Mouse (Mus musculus) stomach, embryonic 15.5 days (tissue): ENCODE results near the gene Slc35d2. TPM values are rescaled to one million over a fixed set of nuclear protein-coding genes. Genes with fewer than 3 reads are reported as not detected.

ENCODE experiments used
- ATAC-seq: fragments of 200-750 bp; cut with Nextera tagmentation; 2 replicates; pipeline ENCODE4 v1.8.0; 2017; ENCODE audit warnings: low read depth, moderate number of reproducible peaks, moderate TSS enrichment; ENCODE audit not compliant: insufficient read depth, low FRiP score
- H3K27ac ChIP-seq: fragments of 300-500 bp; sonication (generic); 2 replicates; pipeline ENCODE4 v1.5.1; 2015; ENCODE audit warnings: mild to moderate bottlenecking, inconsistent platforms
- H3K27me3 ChIP-seq: fragments of 300-500 bp; sonication (generic); replicated peaks from 2 replicates; pipeline ENCODE4 v1.6.1; 2015; ENCODE audit warnings: inconsistent platforms
- H3K36me3 ChIP-seq: fragments of 300-500 bp; sonication (generic); 2 replicates; pipeline ENCODE4 v1.6.1; 2015; ENCODE audit warnings: inconsistent platforms
- H3K4me1 ChIP-seq: fragments of 300-500 bp; sonication (generic); 2 replicates; pipeline ENCODE4 v1.6.1; 2015; ENCODE audit warnings: inconsistent platforms
- H3K4me2 ChIP-seq: fragments of 300-500 bp; sonication (generic); 2 replicates; pipeline ENCODE4 v1.6.1; 2015; ENCODE audit warnings: mild to moderate bottlenecking, inconsistent platforms
- H3K4me3 ChIP-seq: fragments of 300-500 bp; sonication (generic); replicated peaks from 2 replicates; pipeline ENCODE4 v1.5.1; 2015; ENCODE audit warnings: inconsistent platforms
- H3K9ac ChIP-seq: fragments of 300-500 bp; sonication (generic); 2 replicates; pipeline ENCODE4 v1.6.1; 2015; ENCODE audit warnings: inconsistent platforms
- H3K9me3 ChIP-seq: fragments of 300-500 bp; sonication (generic); 2 replicates; pipeline ENCODE4 v1.6.1; 2016; ENCODE audit warnings: inconsistent platforms
- WGBS: fragments of 180-500 bp; shearing (Covaris S2); methylation state at CpG from one replicate; pipeline ENCODE4 v1.1.7; 2015; 5-methylcytosine and 5-hydroxymethylcytosine counted together
- polyA plus RNA-seq: library from polyadenylated mRNA; unstranded; fragments of >200 nt; fragmentation: Nextera tagmentation; extraction: Ambion mirVana; gene quantifications from 2 replicates; pipeline ENCODE4 v1.2.1, GENCODE M21; 2015

The Slc35d2 gene
- 4.6 and 5.4 TPM in 2 replicates for polyA plus RNA-seq

DNA sequence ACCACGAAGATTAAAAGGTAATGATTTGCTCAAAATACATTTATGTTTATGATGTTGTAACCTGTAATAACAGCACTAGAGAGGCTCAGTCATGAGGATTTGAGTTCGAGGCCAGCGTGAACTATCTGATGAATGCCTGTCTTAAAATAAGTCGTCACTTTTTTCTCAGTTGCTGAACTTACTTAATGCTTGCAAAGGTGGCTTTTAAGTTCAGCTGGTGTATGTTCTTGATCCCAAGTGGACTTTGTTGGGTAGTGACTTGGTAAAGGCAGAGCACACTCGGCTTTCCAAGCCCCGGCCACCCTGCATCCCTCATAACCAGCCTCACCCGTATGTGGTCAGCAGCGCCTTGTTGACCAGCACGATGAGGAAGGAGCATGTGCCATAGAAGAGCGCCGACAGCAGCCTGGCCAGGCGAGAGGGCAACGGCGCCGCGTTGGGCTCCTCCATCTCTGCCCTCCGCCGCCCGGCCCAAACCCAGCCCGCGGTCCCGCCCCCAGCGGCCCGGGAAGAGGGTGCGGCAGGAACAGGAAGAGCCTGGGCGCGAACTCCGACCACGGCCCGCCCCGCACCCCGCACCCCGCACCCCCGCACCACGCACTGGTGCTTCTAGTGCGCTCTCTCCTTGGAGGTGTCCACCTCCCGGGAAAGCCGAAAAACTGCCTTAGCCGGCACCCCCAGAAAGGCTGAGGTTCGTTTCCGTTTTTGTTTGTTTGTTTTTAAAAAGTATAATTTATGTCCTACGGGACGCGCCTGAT is at the start of gene Slc35d2:
Slc35d2 (minus strand) TSS at position 511 of the 758 bp plus-strand sequence.
- H3K36me3 ChIP-seq = 0 out of 2 replicates have a peak, but pooled peaks cover 3% of the 10 kb centered on the region
- peak; percentile 92 for ATAC-seq
- H3K9ac ChIP-seq = peak within 1 kb of the TSS; percentile 46
- H3K9me3 ChIP-seq = no peaks in the 10 kb centered on the region
- peak within 1 kb of the TSS; percentile 67 for H3K4me3 ChIP-seq
- peak within 1 kb of the TSS; percentile 67 for H3K27ac ChIP-seq
- no peaks in the 10 kb centered on the region for H3K27me3 ChIP-seq
- H3K4me1 ChIP-seq = 0 out of 2 replicates have a peak, but pooled peaks cover 4% of the 10 kb centered on the region
- WGBS = 7% methylated on average over 44 of the region's 44 CpGs
- peak within 1 kb of the TSS; percentile 83 for H3K4me2 ChIP-seq

DNA sequence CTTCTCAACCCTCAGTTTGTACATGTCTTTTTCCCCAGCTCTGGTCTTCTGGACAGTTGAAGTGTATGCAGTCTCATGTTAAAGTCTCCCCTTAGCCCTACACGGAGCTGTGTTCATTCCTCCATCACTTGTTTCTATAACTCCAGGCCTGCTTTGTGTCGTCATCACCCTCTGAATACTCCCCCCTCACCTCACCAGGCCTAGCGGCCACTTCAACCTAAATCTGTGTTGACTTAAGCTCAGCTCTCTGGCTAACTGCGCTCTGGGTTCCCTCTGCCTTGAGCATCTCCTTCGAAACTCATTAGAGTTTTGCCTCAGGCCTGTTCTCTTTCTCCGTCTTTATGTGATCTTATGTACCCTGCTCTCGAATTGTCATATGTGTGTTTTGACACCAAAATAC is 48.8 kb upstream of the Slc35d2 start:
- Histone ChIP-seq H3K9ac (no peak overlapping the region), H3K27me3 (no peaks in the 10 kb centered on the region), H3K4me3 (no peak overlapping the region), H3K36me3 (peaks cover 11% of the 10 kb centered on the region), H3K4me1 (no peaks in the 10 kb centered on the region), H3K9me3 (no peaks in the 10 kb centered on the region), H3K4me2 (no peak overlapping the region), H3K27ac (no peak overlapping the region)
- ATAC-seq = no peak
- 77% methylated on average over 7 of the region's 7 CpGs for WGBS

DNA sequence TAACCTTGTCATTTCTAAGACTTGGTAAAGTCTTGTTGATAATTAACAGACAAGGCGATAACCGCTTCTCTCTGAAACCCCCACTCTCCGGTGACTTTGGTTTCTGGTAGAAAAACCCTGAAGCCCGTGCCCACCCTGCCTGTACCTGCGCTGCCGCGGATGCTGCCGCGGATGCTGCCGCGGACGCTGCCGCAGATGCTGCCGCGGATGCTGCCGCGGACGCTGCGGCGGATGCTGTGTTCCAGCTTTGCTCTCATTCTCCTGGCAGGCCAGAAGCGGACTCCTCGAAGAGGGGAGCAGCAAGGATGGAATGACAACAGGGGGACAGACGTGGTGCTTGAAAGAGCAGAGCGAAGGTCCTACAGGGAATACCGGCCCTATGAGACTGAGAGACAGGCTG is 40.6 kb upstream of the Slc35d2 start:
- ATAC-seq = no peak
- H3K27me3 ChIP-seq = no peaks in the 10 kb centered on the region
- H3K9me3 ChIP-seq = 0 out of 2 replicates have a peak, but pooled peaks cover 15% of the 10 kb centered on the region
- H3K9ac ChIP-seq = no peak overlapping the region
- H3K36me3 ChIP-seq = peaks cover 41% of the 10 kb centered on the region
- no peaks in the 10 kb centered on the region for H3K4me1 ChIP-seq
- no peak overlapping the region for H3K27ac ChIP-seq
- WGBS = 98% methylated on average over 25 of the region's 25 CpGs
- H3K4me2 ChIP-seq = no peak overlapping the region
- no peak overlapping the region for H3K4me3 ChIP-seq

DNA sequence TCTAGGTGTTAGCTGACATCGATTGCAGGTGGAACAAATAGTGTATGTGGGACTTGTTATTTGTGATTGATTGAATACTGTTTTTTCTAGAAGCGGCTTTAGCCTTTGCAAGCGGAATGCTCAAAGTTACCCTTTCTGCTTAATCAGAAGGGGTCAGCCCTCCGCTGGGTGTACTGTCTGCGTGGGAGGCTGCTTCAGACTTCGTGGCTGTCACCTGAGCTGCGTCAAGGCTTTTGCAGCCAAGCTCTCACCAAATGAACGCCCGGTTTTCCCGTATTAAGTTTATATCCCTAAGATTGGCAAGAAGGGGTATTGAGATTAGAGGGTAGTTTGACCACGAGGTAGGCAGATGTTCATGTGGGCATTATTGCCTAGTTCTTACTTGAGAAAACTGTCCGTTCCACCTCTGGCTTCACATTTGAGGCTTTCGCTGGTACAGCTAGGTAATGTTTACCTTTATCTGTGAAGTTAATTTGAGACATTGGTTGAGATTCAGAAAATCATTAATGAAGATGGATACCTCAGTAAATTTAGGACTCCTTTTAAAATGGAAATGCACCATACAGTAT is 34.1 kb upstream of the Slc35d2 start:
- Histone ChIP-seq H3K27me3 (no peaks in the 10 kb centered on the region), H3K4me1 (peaks cover 12% of the 10 kb centered on the region), H3K36me3 (0 out of 2 replicates have a peak, but pooled peaks cover 3% of the 10 kb centered on the region), H3K4me3 (peak overlapping the region; percentile 64), H3K27ac (no peak overlapping the region), H3K9ac (no peak overlapping the region), H3K9me3 (no peaks in the 10 kb centered on the region), H3K4me2 (peak overlapping the region; percentile 95)
- 37% methylated on average over 13 of the region's 13 CpGs for WGBS
- no peak for ATAC-seq

DNA sequence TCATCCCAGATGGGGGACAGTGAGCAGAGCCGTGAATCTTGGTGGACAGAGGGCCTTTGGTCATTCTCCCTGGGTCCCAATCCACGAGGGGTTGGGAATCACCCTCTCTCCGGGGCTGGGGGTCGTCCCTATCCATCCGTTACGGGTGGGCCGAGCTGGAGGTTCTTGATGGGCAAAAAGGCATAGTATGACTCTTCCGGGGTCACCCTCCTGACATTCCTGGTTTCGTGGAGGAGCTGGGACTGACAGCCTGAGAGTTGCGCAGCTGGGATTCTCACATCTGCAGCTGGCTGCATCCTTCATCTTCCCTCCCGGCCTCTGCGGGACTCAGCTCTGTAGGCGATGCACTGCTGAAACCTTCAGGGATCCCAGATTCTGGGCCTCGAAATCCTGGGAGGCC is 33.5 kb upstream of the Slc35d2 start:
- 0 out of 2 replicates have a peak, but pooled peaks have one; percentile 1 for ATAC-seq
- Histone ChIP-seq H3K4me3 (peak overlapping the region; percentile 64), H3K9me3 (no peaks in the 10 kb centered on the region), H3K4me2 (peak overlapping the region; percentile 95), H3K27ac (no peak overlapping the region), H3K4me1 (peaks cover 12% of the 10 kb centered on the region), H3K9ac (peak overlapping the region; percentile 76), H3K36me3 (0 out of 2 replicates have a peak, but pooled peaks cover 3% of the 10 kb centered on the region), H3K27me3 (no peaks in the 10 kb centered on the region)
- 4% methylated on average over 14 of the region's 14 CpGs for WGBS

DNA sequence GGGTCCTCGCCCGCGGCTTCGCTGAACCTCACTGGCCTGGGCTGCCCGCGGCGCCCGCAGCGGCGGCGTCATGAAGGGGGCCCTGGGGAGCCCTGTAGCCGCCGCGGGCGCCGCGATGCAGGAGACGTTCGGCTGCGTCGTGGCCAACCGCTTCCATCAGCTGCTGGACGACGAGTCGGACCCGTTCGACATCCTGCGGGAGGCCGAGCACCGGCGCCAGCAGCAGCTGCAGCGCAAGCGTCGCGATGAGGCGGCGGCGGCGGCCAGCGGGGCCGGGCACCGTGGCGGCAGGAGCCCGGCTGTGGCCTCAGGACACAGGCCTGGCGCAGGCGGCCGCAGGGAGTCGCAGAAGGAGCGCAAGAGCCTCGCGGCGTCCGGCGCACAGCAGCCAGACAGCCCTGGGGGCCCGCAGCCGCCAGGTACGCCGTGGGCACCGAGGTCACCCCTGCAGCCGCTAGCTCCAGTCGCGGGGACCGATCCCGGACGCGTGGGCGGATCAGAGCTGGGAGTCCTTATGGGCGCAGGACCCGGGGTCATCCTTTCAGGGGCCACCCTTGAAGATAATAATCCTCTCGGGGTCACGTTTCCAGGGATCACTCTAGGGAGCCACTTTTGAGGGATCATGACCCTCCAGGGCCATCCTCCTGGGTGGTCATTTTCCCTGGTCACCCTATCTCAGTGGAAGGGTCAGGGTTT is 32.9 kb upstream of the Slc35d2 start:
- WGBS = under 1% methylated on average over 71 of the region's 71 CpGs
- H3K4me2 ChIP-seq = peak overlapping the region; percentile 95
- H3K36me3 ChIP-seq = no peaks in the 10 kb centered on the region
- H3K27ac ChIP-seq = peak overlapping the region; percentile 77; the same call in 1 of the 2 replicates
- peak overlapping the region; percentile 64 for H3K4me3 ChIP-seq
- peaks cover 12% of the 10 kb centered on the region for H3K4me1 ChIP-seq
- H3K27me3 ChIP-seq = no peaks in the 10 kb centered on the region
- no peaks in the 10 kb centered on the region for H3K9me3 ChIP-seq
- peak overlapping the region; percentile 76 for H3K9ac ChIP-seq
- ATAC-seq = peak; percentile 47; the same call in 1 of the 2 replicates

DNA sequence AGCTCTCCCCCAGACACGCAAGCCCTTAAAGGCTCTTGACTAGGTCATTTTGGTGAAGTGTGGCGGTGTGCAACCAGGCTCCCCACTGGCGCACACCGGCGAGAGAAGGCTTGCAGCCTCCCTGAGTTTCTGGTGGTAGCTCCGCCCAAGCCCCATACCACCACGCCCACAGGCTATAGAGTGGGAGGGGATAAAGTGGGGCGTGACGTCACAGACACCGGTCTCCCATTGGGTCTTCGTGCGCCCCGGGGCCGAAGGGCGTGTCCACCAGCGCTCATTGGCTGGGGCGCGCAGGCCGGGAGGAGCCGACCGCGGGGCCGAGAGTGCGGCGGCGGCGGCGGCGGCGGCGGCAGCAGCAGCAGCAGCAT is 32.4 kb upstream of the Slc35d2 start, which contains the start of gene Habp4:
Habp4 (plus strand) TSS at position 277 of the 368 bp plus-strand sequence.
- Histone ChIP-seq H3K4me2 (peak within 1 kb of the TSS; percentile 95), H3K9me3 (no peaks in the 10 kb centered on the region), H3K27me3 (no peaks in the 10 kb centered on the region), H3K9ac (peak within 1 kb of the TSS; percentile 76), H3K27ac (peak within 1 kb of the TSS; percentile 77; the same call in 1 of the 2 replicates), H3K4me1 (peaks cover 12% of the 10 kb centered on the region), H3K36me3 (no peaks in the 10 kb centered on the region), H3K4me3 (peak within 1 kb of the TSS; percentile 64)
- under 1% methylated on average over 31 of the region's 31 CpGs for WGBS
- peak; percentile 99 for ATAC-seq

DNA sequence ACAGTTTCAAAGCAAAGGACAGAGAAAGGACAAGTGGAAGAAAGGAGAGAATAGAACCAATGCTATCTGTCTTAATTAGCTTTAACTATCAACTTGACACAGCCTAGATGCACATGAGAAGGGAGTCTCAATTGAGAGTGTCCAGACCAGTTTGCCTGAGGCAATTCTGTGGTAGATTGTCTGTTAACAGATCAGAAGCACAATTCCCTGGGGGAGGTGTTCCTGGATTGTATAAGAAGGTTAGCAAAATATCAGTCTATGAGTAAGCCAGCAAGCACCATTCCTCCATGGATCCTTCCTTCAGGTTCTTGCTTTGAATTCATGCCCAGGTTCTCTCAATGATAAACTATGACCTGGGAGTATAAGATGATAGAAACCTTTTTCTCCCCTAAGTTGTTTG is 27.8 kb upstream of the Slc35d2 start:
- H3K27ac ChIP-seq = no peak overlapping the region
- peaks cover 3% of the 10 kb centered on the region; the same call in 1 of the 2 replicates for H3K4me1 ChIP-seq
- no peak overlapping the region for H3K4me3 ChIP-seq
- ATAC-seq = no peak
- H3K36me3 ChIP-seq = no peaks in the 10 kb centered on the region
- no peak overlapping the region for H3K4me2 ChIP-seq
- no peaks in the 10 kb centered on the region for H3K9me3 ChIP-seq
- H3K9ac ChIP-seq = no peak overlapping the region
- H3K27me3 ChIP-seq = no peaks in the 10 kb centered on the region

DNA sequence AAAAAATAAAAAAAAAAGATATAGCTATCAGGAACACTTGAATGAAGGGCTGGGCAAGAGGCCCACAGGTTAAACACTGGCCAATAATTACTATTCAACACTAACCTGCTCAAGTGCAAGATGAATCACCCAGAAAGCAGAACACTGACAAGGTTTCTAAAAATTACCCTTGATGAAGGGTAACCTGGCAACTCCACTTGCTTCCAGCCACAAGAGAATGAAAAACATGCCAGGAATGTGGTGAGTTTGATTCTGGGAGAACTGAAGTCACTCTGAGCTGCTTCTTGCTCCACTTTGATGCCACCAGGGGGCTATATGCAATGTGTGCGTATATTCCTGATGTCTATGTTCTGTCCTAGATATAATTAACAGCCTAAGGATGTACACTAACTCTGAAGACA is 26.0 kb upstream of the Slc35d2 start:
- Histone ChIP-seq H3K27me3 (no peaks in the 10 kb centered on the region), H3K9ac (no peak overlapping the region), H3K4me1 (peaks cover 5% of the 10 kb centered on the region; the same call in 1 of the 2 replicates), H3K27ac (no peak overlapping the region), H3K36me3 (no peaks in the 10 kb centered on the region), H3K9me3 (no peaks in the 10 kb centered on the region), H3K4me3 (no peak overlapping the region), H3K4me2 (no peak overlapping the region)
- 25% methylated on average over 1 of the region's 1 CpGs for WGBS
- ATAC-seq = no peak

DNA sequence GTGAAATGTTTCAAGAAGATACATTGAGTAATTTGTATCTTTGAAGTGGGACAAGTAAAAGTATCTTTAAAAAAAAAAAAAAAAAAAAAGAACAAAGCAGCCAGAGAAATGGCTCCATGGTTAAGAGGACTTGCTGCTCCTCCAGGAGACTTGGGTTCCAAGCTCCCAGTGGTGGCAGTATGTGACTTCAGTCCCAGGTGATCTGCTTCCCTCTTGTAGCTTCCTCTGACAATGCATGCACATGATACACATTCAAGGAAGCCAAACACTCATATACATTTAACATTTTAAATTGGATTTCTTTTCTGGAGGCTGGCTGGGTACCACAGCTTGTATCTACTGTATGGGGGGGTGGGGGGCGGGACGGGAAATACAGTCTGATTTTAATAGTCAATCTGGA is 25.5 kb upstream of the Slc35d2 start:
- no peak overlapping the region for H3K4me3 ChIP-seq
- H3K4me2 ChIP-seq = no peak overlapping the region
- WGBS = 47% methylated on average over 2 of the region's 2 CpGs
- no peaks in the 10 kb centered on the region for H3K9me3 ChIP-seq
- no peaks in the 10 kb centered on the region for H3K36me3 ChIP-seq
- no peak overlapping the region for H3K9ac ChIP-seq
- no peaks in the 10 kb centered on the region for H3K27me3 ChIP-seq
- H3K27ac ChIP-seq = no peak overlapping the region
- peaks cover 9% of the 10 kb centered on the region for H3K4me1 ChIP-seq
- no peak for ATAC-seq

DNA sequence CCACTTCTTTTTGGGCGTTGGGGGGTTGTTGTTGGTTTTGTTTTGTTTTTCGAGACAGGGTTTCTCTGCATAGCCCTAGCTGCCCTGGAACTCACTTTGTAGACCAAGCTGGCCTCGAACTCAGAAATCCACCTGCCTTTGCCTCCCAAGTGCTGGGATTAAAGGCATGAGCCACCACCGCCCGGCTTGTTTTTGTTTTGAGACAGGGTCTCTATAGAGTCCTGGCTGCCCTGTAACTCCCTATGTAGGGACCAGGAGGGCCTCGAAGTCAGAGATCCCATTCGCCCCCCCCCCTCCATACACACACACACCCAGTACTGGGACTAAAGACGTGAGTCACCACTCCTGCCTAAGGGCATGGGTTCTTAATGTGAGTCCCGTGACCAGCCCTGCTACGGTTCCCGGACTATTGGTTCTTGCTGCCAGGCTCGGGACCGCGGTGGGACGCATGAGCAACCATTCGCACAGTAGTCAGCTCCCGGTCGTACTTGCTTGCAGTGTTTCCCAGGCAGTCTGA is 24.6 kb upstream of the Slc35d2 start:
- Histone ChIP-seq H3K4me3 (peak overlapping the region; percentile 96), H3K9me3 (no peaks in the 10 kb centered on the region), H3K9ac (peak overlapping the region; percentile 20; the same call in 1 of the 2 replicates), H3K4me2 (peak overlapping the region; percentile 85), H3K27me3 (no peaks in the 10 kb centered on the region), H3K36me3 (no peaks in the 10 kb centered on the region), H3K4me1 (peaks cover 9% of the 10 kb centered on the region), H3K27ac (peak overlapping the region; percentile 63)
- 1% methylated on average over 18 of the region's 18 CpGs for WGBS
- ATAC-seq = peak; percentile 34
